ENCODE assay signal across 14 mouse cellular contexts in the genomic region with DNA sequence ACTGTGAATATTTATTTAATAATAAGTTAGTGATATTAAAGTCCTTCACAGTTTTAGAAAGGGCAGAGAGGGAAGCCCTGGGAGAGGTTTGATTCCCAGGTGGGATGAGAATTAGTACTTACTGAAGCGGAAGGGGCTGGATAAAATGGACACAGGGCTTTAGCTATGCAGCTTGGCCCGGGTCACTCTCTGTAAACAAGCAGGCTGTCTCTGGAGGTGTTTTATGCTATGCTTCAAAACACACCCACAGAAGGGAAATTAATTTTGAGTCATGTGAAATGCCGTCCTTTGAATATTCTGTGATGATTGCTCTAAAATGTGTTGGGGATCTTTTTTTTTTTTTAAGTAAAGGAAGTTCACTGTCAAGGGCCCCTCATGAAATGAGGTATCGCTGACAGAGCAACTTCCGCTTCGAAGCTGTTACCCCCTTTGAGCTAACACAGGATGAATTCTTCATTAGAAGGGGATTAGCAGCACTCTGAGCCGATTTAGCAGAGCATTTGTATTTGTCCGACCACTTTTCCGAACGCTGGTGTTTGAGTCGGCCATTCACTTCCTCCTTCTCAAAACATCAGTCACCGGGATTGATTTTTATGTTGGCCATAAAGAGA. TPM values are rescaled to one million over a fixed set of nuclear protein-coding genes. Genes with fewer than 3 reads are reported as not detected.
DNase-seq lines count a peak whose midpoint lies in the region; ATAC-seq lines count a peak whose summit lies in the region.
"Had no signal": no experiment of that assay in that cellular context is flagged by ENCODE, and none has a peak within 500 bp of the region (broad histone marks: within the 10 kb centered on the region; RNA-seq: fewer than 3 reads in every experiment).

No protein-coding gene starts in this region.

- H3K27me3 ChIP-seq in kidney, embryonic 15.5 days: no peaks in the 10 kb centered on the region
- H3K27me3 ChIP-seq in midbrain, embryonic 11.5 days (ENCODE audit: control insufficient read depth, insufficient read depth, low read length): peaks cover 2% of the 10 kb centered on the region; the same call in 1 of the 2 replicates
- H3K27me3 ChIP-seq in midbrain, embryonic 16.5 days (ENCODE audit: control insufficient read depth, insufficient read depth, low read depth, low read length): no peaks in the 10 kb centered on the region

- DNase-seq in kidney, postnatal 4 days: no peak
- DNase-seq in midbrain, embryonic 11.5 days (ENCODE audit: low spot score, missing footprints): no peak
- peak; percentile 45 for DNase-seq in T-cell, adult 2 months (ENCODE audit: low spot score)
- DNase-seq in retina, postnatal 1 day: peak; percentile 64
- DNase-seq in left cerebral cortex, adult 9 months (ENCODE audit: low spot score in 2 of 2): no peak
- DNase-seq: cerebellum, postnatal 25 days; gastrocnemius, adult 2 months; heart, postnatal 10 days; liver, postnatal 0 days had no signal

- no peak overlapping the region for H3K9ac ChIP-seq in kidney, embryonic 15.5 days
- H3K9ac ChIP-seq in midbrain, embryonic 11.5 days (ENCODE audit: low read length): no peak overlapping the region
- H3K9ac ChIP-seq in midbrain, embryonic 16.5 days (ENCODE audit: low read depth, low read length): no peak overlapping the region
- H3K9ac ChIP-seq: limb, embryonic 13.5 days; liver, postnatal 0 days had no signal

- H3K4me3 ChIP-seq in kidney, embryonic 15.5 days (replicated peaks): no peak overlapping the region
- no peak overlapping the region for H3K4me3 ChIP-seq in midbrain, embryonic 11.5 days (ENCODE audit: low read depth, low read length)
- H3K4me3 ChIP-seq in midbrain, embryonic 16.5 days (ENCODE audit: low read depth, low read length): no peak overlapping the region
- H3K4me3 ChIP-seq: gastrocnemius, adult 2 months; limb, embryonic 13.5 days; myocyte had no signal

- H3K4me1 ChIP-seq in kidney, embryonic 15.5 days: peaks cover 6% of the 10 kb centered on the region; the same call in 1 of the 2 replicates
- no peaks in the 10 kb centered on the region for H3K4me1 ChIP-seq in midbrain, embryonic 11.5 days (ENCODE audit: control insufficient read depth, insufficient read depth, low read length)
- H3K4me1 ChIP-seq in midbrain, embryonic 16.5 days (ENCODE audit: control insufficient read depth, insufficient read depth, low read length): no peaks in the 10 kb centered on the region
- H3K4me1 ChIP-seq: limb, embryonic 13.5 days had no signal

- peak overlapping the region; percentile 2 for H3K27ac ChIP-seq in kidney, embryonic 15.5 days
- no peak overlapping the region for H3K27ac ChIP-seq in midbrain, embryonic 11.5 days (ENCODE audit: low read depth, low read length)
- no peak overlapping the region for H3K27ac ChIP-seq in midbrain, embryonic 16.5 days (ENCODE audit: low read length)
- H3K27ac ChIP-seq: gastrocnemius, adult 2 months; limb, embryonic 13.5 days had no signal

- no peak overlapping the region for H3K4me2 ChIP-seq in kidney, embryonic 15.5 days
- peak overlapping the region; percentile 6; the same call in 1 of the 2 replicates for H3K4me2 ChIP-seq in midbrain, embryonic 11.5 days
- H3K4me2 ChIP-seq in midbrain, embryonic 16.5 days (ENCODE audit: low read length): no peak overlapping the region
- H3K4me2 ChIP-seq: limb, embryonic 13.5 days had no signal

- H3K9me3 ChIP-seq in kidney, embryonic 15.5 days (replicated peaks): no peaks in the 10 kb centered on the region
- no peaks in the 10 kb centered on the region for H3K9me3 ChIP-seq in midbrain, embryonic 11.5 days (ENCODE audit: control insufficient read depth, low read length)
- H3K9me3 ChIP-seq in midbrain, embryonic 16.5 days (replicated peaks; ENCODE audit: control insufficient read depth, low read length, poor library complexity, severe bottlenecking): no peaks in the 10 kb centered on the region
- H3K9me3 ChIP-seq: limb, embryonic 13.5 days had no signal

- WGBS in kidney, embryonic 15.5 days: 42% methylated on average over 12 of the region's 12 CpGs
- WGBS in midbrain, embryonic 11.5 days: 31% methylated on average over 12 of the region's 12 CpGs
- 21% methylated on average over 12 of the region's 12 CpGs for WGBS in midbrain, embryonic 16.5 days

- ATAC-seq in kidney, embryonic 15.5 days (replicated peaks; ENCODE audit: low FRiP score): no peak
- ATAC-seq in midbrain, embryonic 11.5 days (ENCODE audit: low FRiP score): no peak
- no peak for ATAC-seq in midbrain, embryonic 16.5 days
- no peak for ATAC-seq in megakaryocyte-erythroid progenitor cell, adult 5-6 weeks (replicated peaks; ENCODE audit: low FRiP score, low TSS enrichment, poor library complexity, severe bottlenecking)
- ATAC-seq: liver, postnatal 0 days had no signal

- H3K36me3 ChIP-seq in kidney, embryonic 15.5 days: no peaks in the 10 kb centered on the region
- H3K36me3 ChIP-seq in midbrain, embryonic 11.5 days (ENCODE audit: control insufficient read depth, insufficient read depth, low read length): no peaks in the 10 kb centered on the region
- no peaks in the 10 kb centered on the region for H3K36me3 ChIP-seq in midbrain, embryonic 16.5 days (ENCODE audit: control insufficient read depth, insufficient read depth, low read length)
- H3K36me3 ChIP-seq: limb, embryonic 13.5 days had no signal

RNA-seq across cellular contexts. Expression of gene Skap1, which starts 40.2 kb away (rescaled TPM):
- 10.4 and 10.6 TPM in 2 replicates for polyA plus RNA-seq in kidney, embryonic 15.5 days (2015; fragmentation: Nextera tagmentation; extraction: Ambion mirVana)
- polyA plus RNA-seq in midbrain, embryonic 11.5 days (2014; fragmentation: Nextera tagmentation; extraction: Ambion mirVana): 1.2 and 1.3 TPM in 2 replicates
- 3.6 and 4.9 TPM in 2 replicates for polyA plus RNA-seq in midbrain, embryonic 16.5 days (2015; fragmentation: Nextera tagmentation; extraction: Ambion mirVana)
- total RNA-seq in megakaryocyte-erythroid progenitor cell, adult 5-6 weeks (2014; fragmentation: Nextera tagmentation): 2.7 and 11.3 TPM in 2 replicates
- 3.7 TPM in 1 of 2 replicates, not detected in the other for total RNA-seq in megakaryocyte-erythroid progenitor cell, adult 5-6 weeks (2017)
- total RNA-seq: gastrocnemius, adult 2 months had no signal

Comparison
In these comparisons a context has a peak if more than half of its experiments do, and no peak if none do; other contexts are left out.
1. DNase-seq: peak in T-cell, adult 2 months (single experiment) and retina, postnatal 1 day (single experiment); none in kidney, postnatal 4 days (0 of 2), midbrain, embryonic 11.5 days (single experiment) and left cerebral cortex, adult 9 months (0 of 2).